Comparison of ENCODE assay signal across 11 mouse cellular contexts in genomic region chr5:135010841-135011743, GRCm38 (mm10). TPM values are rescaled to one million over a fixed set of nuclear protein-coding genes. Genes with fewer than 3 reads are reported as not detected.
DNase-seq lines count a peak whose midpoint lies in the region; ATAC-seq and TF ChIP-seq lines count a peak whose summit lies in the region.
"Had no signal": no experiment of that assay in that cellular context is flagged by ENCODE, and none has a peak within 500 bp of the region (broad histone marks: within the 10 kb centered on the region; RNA-seq: fewer than 3 reads in every experiment).

No protein-coding gene starts in this region.

- peak overlapping the region; percentile 94 for H3K27ac ChIP-seq in hindbrain, embryonic 10.5 days
- no peak overlapping the region for H3K27ac ChIP-seq in hindbrain, postnatal 0 days
- 0 out of 2 replicates have a peak overlapping the region, but pooled peaks have one; percentile 2 for H3K27ac ChIP-seq in embryonic facial prominence, embryonic 10.5 days (replicated peaks)
- H3K27ac ChIP-seq in limb, embryonic 15.5 days, result no peak overlapping the region

- WGBS in hindbrain, embryonic 10.5 days, result 89% methylated on average over 25 of the region's 25 CpGs
- WGBS in hindbrain, postnatal 0 days, result 85% methylated on average over 25 of the region's 25 CpGs
- 87% methylated on average over 25 of the region's 25 CpGs for whole genome bisulfite sequencing in embryonic facial prominence, embryonic 10.5 days
- WGBS in limb, embryonic 15.5 days, result 88% methylated on average over 25 of the region's 25 CpGs

- no peak for TF ChIP-seq CTCF in hindbrain, postnatal 0 days (IDR thresholded peaks at IDR 0.05; ENCODE audit: low read depth)
- no peak for TF ChIP-seq CTCF in E14TG2a.4 (conservative IDR thresholded peaks at IDR 0.05; ENCODE audit: low read length)

- H3K27me3 ChIP-seq in hindbrain, embryonic 10.5 days (ENCODE audit: insufficient read depth, poor library complexity, severe bottlenecking), result peaks cover 21% of the 10 kb centered on the region
- H3K27me3 ChIP-seq in hindbrain, postnatal 0 days (ENCODE audit: insufficient read depth, low read length), result no peaks in the 10 kb centered on the region
- no peaks in the 10 kb centered on the region for H3K27me3 ChIP-seq in E14TG2a.4 (ENCODE audit: insufficient read depth, low read length)
- H3K27me3 ChIP-seq in embryonic facial prominence, embryonic 10.5 days (replicated peaks; ENCODE audit: low read depth, poor library complexity, severe bottlenecking), result peaks cover 14% of the 10 kb centered on the region
- H3K27me3 ChIP-seq in limb, embryonic 15.5 days, result no peaks in the 10 kb centered on the region

- no peak for ATAC-seq in hindbrain, postnatal 0 days
- ATAC-seq in limb, embryonic 15.5 days (ENCODE audit: insufficient number of reproducible peaks, low FRiP score, low TSS enrichment, low read depth), result no peak

- no peak for DNase-seq in hindbrain, embryonic 10.5 days (ENCODE audit: low spot score)
- DNase-seq in hindbrain, postnatal 0 days (ENCODE audit: low spot score), result no peak
- DNase-seq in embryonic facial prominence, embryonic 10.5 days (ENCODE audit: low spot score), result no peak
- no peak for DNase-seq in c-Kit-positive CD71-positive TER-119-positive erythroid progenitor cells, embryonic 14.5 days (ENCODE audit: low spot score)
- no peak for DNase-seq in embryo, embryonic 10.5 days (ENCODE audit: low spot score)
- no peak for DNase-seq in embryo, embryonic 10 days (ENCODE audit: low spot score)
- DNase-seq: adrenal gland, postnatal 36 days; layer of hippocampus, adult 9-11 months had no signal

- no peak overlapping the region for H3K9ac ChIP-seq in hindbrain, postnatal 0 days (replicated peaks; ENCODE audit: low read length)
- H3K9ac ChIP-seq in limb, embryonic 15.5 days, result no peak overlapping the region

- no peaks in the 10 kb centered on the region for H3K9me3 ChIP-seq in hindbrain, embryonic 10.5 days
- H3K9me3 ChIP-seq in hindbrain, postnatal 0 days (ENCODE audit: low read length), result no peaks in the 10 kb centered on the region
- no peaks in the 10 kb centered on the region for H3K9me3 ChIP-seq in E14TG2a.4 (ENCODE audit: low read length)
- no peaks in the 10 kb centered on the region for H3K9me3 ChIP-seq in embryonic facial prominence, embryonic 10.5 days
- no peaks in the 10 kb centered on the region for H3K9me3 ChIP-seq in limb, embryonic 15.5 days

- H3K4me1 ChIP-seq in hindbrain, embryonic 10.5 days (replicated peaks), result peaks cover 61% of the 10 kb centered on the region
- peaks cover 4% of the 10 kb centered on the region for H3K4me1 ChIP-seq in hindbrain, postnatal 0 days (ENCODE audit: insufficient read depth, low read length)
- peaks cover 65% of the 10 kb centered on the region for H3K4me1 ChIP-seq in E14TG2a.4 (replicated peaks; ENCODE audit: low read depth, low read length)
- peaks cover 43% of the 10 kb centered on the region for H3K4me1 ChIP-seq in embryonic facial prominence, embryonic 10.5 days
- H3K4me1 ChIP-seq in limb, embryonic 15.5 days, result peaks cover 43% of the 10 kb centered on the region

- peak overlapping the region; percentile 70 for H3K4me3 ChIP-seq in hindbrain, embryonic 10.5 days
- H3K4me3 ChIP-seq in hindbrain, postnatal 0 days (ENCODE audit: low read length), result no peak overlapping the region
- peak overlapping the region; percentile 88 for H3K4me3 ChIP-seq in E14TG2a.4 (replicated peaks; ENCODE audit: low read length)
- H3K4me3 ChIP-seq in embryonic facial prominence, embryonic 10.5 days, result peak overlapping the region; percentile 75; the same call in 1 of the 2 replicates
- peak overlapping the region; percentile 79; the same call in 1 of the 2 replicates for H3K4me3 ChIP-seq in limb, embryonic 15.5 days

- H3K36me3 ChIP-seq in hindbrain, embryonic 10.5 days, result no peaks in the 10 kb centered on the region
- H3K36me3 ChIP-seq in hindbrain, postnatal 0 days (ENCODE audit: insufficient read depth, low read length), result no peaks in the 10 kb centered on the region
- peaks cover 16% of the 10 kb centered on the region for H3K36me3 ChIP-seq in E14TG2a.4 (ENCODE audit: insufficient read depth, low read length)
- H3K36me3 ChIP-seq in embryonic facial prominence, embryonic 10.5 days (replicated peaks), result no peaks in the 10 kb centered on the region
- no peaks in the 10 kb centered on the region for H3K36me3 ChIP-seq in limb, embryonic 15.5 days

- H3K4me2 ChIP-seq in hindbrain, postnatal 0 days (ENCODE audit: low read depth, low read length), result no peak overlapping the region
- peak overlapping the region; percentile 88; the same call in 1 of the 2 replicates for H3K4me2 ChIP-seq in limb, embryonic 15.5 days

RNA-seq across cellular contexts. Expression of gene Abhd11, which starts 2.1 kb away (rescaled TPM):
- 42.2 and 43.6 TPM in 2 replicates for polyA plus RNA-seq in hindbrain, embryonic 10.5 days (2016; fragmentation: Nextera tagmentation; extraction: Ambion mirVana)
- 60.7 and 72.4 TPM in 2 replicates for total RNA-seq in hindbrain, postnatal 0 days (2014; rRNA removed)
- polyA plus RNA-seq in hindbrain, postnatal 0 days (2015; fragmentation: Nextera tagmentation; extraction: Ambion mirVana), result 81.7 and 83.7 TPM in 2 replicates
- 39.6 and 41.7 TPM in 2 replicates for polyA plus RNA-seq in embryonic facial prominence, embryonic 10.5 days (2016; fragmentation: Nextera tagmentation; extraction: Ambion mirVana)
- polyA plus RNA-seq in limb, embryonic 15.5 days (2015; fragmentation: Nextera tagmentation; extraction: Ambion mirVana), result 66.1 and 68.2 TPM in 2 replicates

RNA-seq across cellular contexts. Expression of gene Stx1a, which starts 12.2 kb away (rescaled TPM):
- 17.0 and 20.5 TPM in 2 replicates for polyA plus RNA-seq in hindbrain, embryonic 10.5 days (2016; fragmentation: Nextera tagmentation; extraction: Ambion mirVana)
- total RNA-seq in hindbrain, postnatal 0 days (2014; rRNA removed), result 141 and 149 TPM in 2 replicates
- polyA plus RNA-seq in hindbrain, postnatal 0 days (2015; fragmentation: Nextera tagmentation; extraction: Ambion mirVana), result 118 and 126 TPM in 2 replicates
- 13.5 and 13.8 TPM in 2 replicates for polyA plus RNA-seq in embryonic facial prominence, embryonic 10.5 days (2016; fragmentation: Nextera tagmentation; extraction: Ambion mirVana)
- polyA plus RNA-seq in limb, embryonic 15.5 days (2015; fragmentation: Nextera tagmentation; extraction: Ambion mirVana), result 9.9 and 11.3 TPM in 2 replicates

RNA-seq across cellular contexts. Expression of gene Cldn3, which starts 25.1 kb away (rescaled TPM):
- polyA plus RNA-seq in hindbrain, embryonic 10.5 days (2016; fragmentation: Nextera tagmentation; extraction: Ambion mirVana), result 7.9 and 16.3 TPM in 2 replicates
- 3.6 and 10.5 TPM in 2 replicates for total RNA-seq in hindbrain, postnatal 0 days (2014; rRNA removed)
- polyA plus RNA-seq in hindbrain, postnatal 0 days (2015; fragmentation: Nextera tagmentation; extraction: Ambion mirVana), result 4.7 and 5.9 TPM in 2 replicates
- 18.2 and 18.8 TPM in 2 replicates for polyA plus RNA-seq in embryonic facial prominence, embryonic 10.5 days (2016; fragmentation: Nextera tagmentation; extraction: Ambion mirVana)
- polyA plus RNA-seq in limb, embryonic 15.5 days (2015; fragmentation: Nextera tagmentation; extraction: Ambion mirVana), result 26.0 and 27.2 TPM in 2 replicates
- total RNA-seq: megakaryocyte-erythroid progenitor cell, adult 5-6 weeks had no signal

RNA-seq across cellular contexts. Expression of gene Dnajc30, which starts 52.9 kb away (rescaled TPM):
- 24.5 and 30.4 TPM in 2 replicates for polyA plus RNA-seq in hindbrain, embryonic 10.5 days (2016; fragmentation: Nextera tagmentation; extraction: Ambion mirVana)
- 14.7 and 19.6 TPM in 2 replicates for total RNA-seq in hindbrain, postnatal 0 days (2014; rRNA removed)
- 43.4 and 45.3 TPM in 2 replicates for polyA plus RNA-seq in hindbrain, postnatal 0 days (2015; fragmentation: Nextera tagmentation; extraction: Ambion mirVana)
- 27.0 and 27.4 TPM in 2 replicates for polyA plus RNA-seq in embryonic facial prominence, embryonic 10.5 days (2016; fragmentation: Nextera tagmentation; extraction: Ambion mirVana)
- polyA plus RNA-seq in limb, embryonic 15.5 days (2015; fragmentation: Nextera tagmentation; extraction: Ambion mirVana), result 31.2 and 33.3 TPM in 2 replicates

RNA-seq across cellular contexts. Expression of gene Bud23, which starts 53.7 kb away (rescaled TPM):
- 155 and 160 TPM in 2 replicates for polyA plus RNA-seq in hindbrain, embryonic 10.5 days (2016; fragmentation: Nextera tagmentation; extraction: Ambion mirVana)
- total RNA-seq in hindbrain, postnatal 0 days (2014; rRNA removed), result 44.8 and 52.2 TPM in 2 replicates
- polyA plus RNA-seq in hindbrain, postnatal 0 days (2015; fragmentation: Nextera tagmentation; extraction: Ambion mirVana), result 64.5 TPM in 2 replicates
- polyA plus RNA-seq in embryonic facial prominence, embryonic 10.5 days (2016; fragmentation: Nextera tagmentation; extraction: Ambion mirVana), result 190 and 194 TPM in 2 replicates
- polyA plus RNA-seq in limb, embryonic 15.5 days (2015; fragmentation: Nextera tagmentation; extraction: Ambion mirVana), result 108 and 109 TPM in 2 replicates

Comparison
In these comparisons a context has a peak if more than half of its experiments do, and no peak if none do; other contexts are left out.
1. H3K27ac ChIP-seq: peak in hindbrain, embryonic 10.5 days (single experiment) and embryonic facial prominence, embryonic 10.5 days (single experiment); none in hindbrain, postnatal 0 days (single experiment) and limb, embryonic 15.5 days (single experiment).